Mouse (Mus musculus) CH12.LX (cell line): Measurements from ENCODE around the gene Svep1. TPM values are rescaled to one million over a fixed set of nuclear protein-coding genes. Genes with fewer than 3 reads are reported as not detected.

Experiments used
- DNase-seq: peaks from one replicate; pipeline ENCODE4 v3.0.0-alpha.2; 2013; ENCODE audit errors: extremely low read depth
- H3K27ac ChIP-seq: 2 replicates; pipeline ENCODE4 v1.5.1; 2012; ENCODE audit warnings: low read depth, mild to moderate bottlenecking, control low read depth, moderate library complexity; ENCODE audit not compliant: insufficient read depth
- H3K27me3 ChIP-seq: replicated peaks from 2 replicates; pipeline ENCODE3; 2012; ENCODE audit warnings: inconsistent platforms
- H3K36me3 ChIP-seq, 2 experiments: replicated peaks in 1 of 2; 2 replicates each; pipeline versions ENCODE3 to v1.6.1; 2012; ENCODE audit warnings: inconsistent platforms in 1 of 2, low read length in 1 of 2, mild to moderate bottlenecking in 1 of 2, mixed read lengths in 1 of 2, moderate library complexity in 1 of 2; ENCODE audit not compliant: control insufficient read depth in 1 of 2, insufficient read depth in 1 of 2
- H3K4me1 ChIP-seq, 2 experiments: 2 replicates each; pipeline ENCODE4 v1.6.1; 2012; ENCODE audit warnings: inconsistent platforms in 1 of 2, moderate library complexity in 1 of 2; ENCODE audit not compliant: insufficient read depth in 2 of 2, control insufficient read depth in 1 of 2
- H3K4me2 ChIP-seq: 2 replicates; pipeline ENCODE4 v1.6.1; 2012; ENCODE audit warnings: low read depth, mild to moderate bottlenecking, control low read depth; ENCODE audit not compliant: poor library complexity, insufficient read depth, severe bottlenecking
- H3K4me3 ChIP-seq, 3 experiments: fragments of 150-350 bp in 1 of 3; sonication (generic) in 1 of 3; replicated peaks in 1 of 3; 2 replicates each; pipeline versions ENCODE3 to v1.5.1; 2011 to 2012; ENCODE audit warnings: low read depth in 2 of 3, low read length in 2 of 3, mild to moderate bottlenecking in 2 of 3, moderate library complexity in 2 of 3, control low read depth in 1 of 3, improper control_type of control experiment in 1 of 3, inconsistent platforms in 1 of 3, mixed read lengths in 1 of 3; ENCODE audit not compliant: poor library complexity in 1 of 3
- H3K79me2 ChIP-seq: replicated peaks from 2 replicates; pipeline ENCODE4 v1.6.1; 2012; ENCODE audit warnings: mild to moderate bottlenecking, moderate library complexity; ENCODE audit not compliant: control insufficient read depth, poor library complexity, insufficient read depth, severe bottlenecking; ENCODE audit errors: extremely low read depth
- H3K9ac ChIP-seq: 2 replicates; pipeline ENCODE4 v1.6.1; 2012; ENCODE audit warnings: low read depth, mild to moderate bottlenecking, control low read depth, moderate library complexity; ENCODE audit not compliant: insufficient read depth
- H3K9me3 ChIP-seq: replicated peaks from 2 replicates; pipeline ENCODE3; 2012; ENCODE audit warnings: low read length, inconsistent platforms, mixed read lengths
- BHLHE40 ChIP-seq: IDR thresholded peaks from 2 replicates; pipeline ENCODE4 v1.6.1; 2011; ENCODE audit warnings: mild to moderate bottlenecking, low read depth, low read length, improper control_type of control experiment
- CHD1 ChIP-seq: IDR thresholded peaks from 2 replicates; pipeline ENCODE4 v1.6.1; 2012; ENCODE audit warnings: low read depth, low read length, improper control_type of control experiment, inconsistent platforms
- CHD2 ChIP-seq: IDR thresholded peaks from 2 replicates; pipeline ENCODE4 v1.6.1; 2011; ENCODE audit warnings: low read length, improper control_type of control experiment
- CTCF ChIP-seq, 2 experiments: IDR thresholded peaks in 1 of 2; conservative IDR thresholded peaks in 1 of 2; 2 replicates each; pipeline ENCODE4 v1.5.1; 2011 to 2012; ENCODE audit warnings: low read depth in 2 of 2, low read length in 2 of 2, improper control_type of control experiment in 1 of 2, inconsistent platforms in 1 of 2, mild to moderate bottlenecking in 1 of 2, moderate library complexity in 1 of 2
- E2F4 ChIP-seq: IDR thresholded peaks from 2 replicates; pipeline ENCODE4 v1.6.1; 2011; ENCODE audit warnings: low read depth, low read length, improper control_type of control experiment; ENCODE audit not compliant: insufficient replicate concordance
- ELF1 ChIP-seq: IDR thresholded peaks from 2 replicates; pipeline ENCODE4 v1.6.1; 2014; ENCODE audit warnings: low read depth, mild to moderate bottlenecking, inconsistent platforms, low read length, improper control_type of control experiment
- EP300 ChIP-seq: IDR thresholded peaks from 2 replicates; pipeline ENCODE4 v1.6.1; 2011; ENCODE audit warnings: low read length, improper control_type of control experiment
- ETS1 ChIP-seq: conservative IDR thresholded peaks from 2 replicates; pipeline ENCODE4 v1.6.1; 2012; ENCODE audit warnings: low read depth, mild to moderate bottlenecking, inconsistent platforms, low read length, improper control_type of control experiment, moderate library complexity
- GABPA ChIP-seq: IDR thresholded peaks from 2 replicates; pipeline ENCODE4 v1.6.1; 2012; ENCODE audit warnings: low read depth, low read length, improper control_type of control experiment, inconsistent platforms; ENCODE audit not compliant: insufficient replicate concordance
- HCFC1 ChIP-seq: IDR thresholded peaks from 2 replicates; pipeline ENCODE4 v1.6.1; 2012; ENCODE audit warnings: low read depth, mild to moderate bottlenecking, inconsistent platforms, low read length, improper control_type of control experiment
- JUN ChIP-seq: IDR thresholded peaks from 2 replicates; pipeline ENCODE4 v1.6.1; 2011; ENCODE audit warnings: low read depth, mild to moderate bottlenecking, low read length, improper control_type of control experiment, moderate library complexity; ENCODE audit not compliant: insufficient read depth
- KAT2A ChIP-seq: IDR thresholded peaks from 2 replicates; pipeline ENCODE4 v1.6.1; 2012; ENCODE audit warnings: low read length, improper control_type of control experiment, inconsistent platforms; ENCODE audit not compliant: insufficient replicate concordance
- MAX ChIP-seq: IDR thresholded peaks from 2 replicates; pipeline ENCODE4 v1.6.1; 2011; ENCODE audit warnings: low read length, improper control_type of control experiment
- MAZ ChIP-seq: IDR thresholded peaks from 2 replicates; pipeline ENCODE4 v1.6.1; 2012; ENCODE audit warnings: low read depth, mild to moderate bottlenecking, inconsistent platforms, low read length, improper control_type of control experiment, moderate library complexity
- MEF2A ChIP-seq: IDR thresholded peaks from 2 replicates; pipeline ENCODE4 v1.6.1; 2014; ENCODE audit warnings: low read depth, mild to moderate bottlenecking, inconsistent platforms, low read length, improper control_type of control experiment, borderline replicate concordance
- MXI1 ChIP-seq: IDR thresholded peaks from 2 replicates; pipeline ENCODE4 v1.6.1; 2011; ENCODE audit warnings: mild to moderate bottlenecking, low read depth, low read length, improper control_type of control experiment
- MYC ChIP-seq: IDR thresholded peaks from 2 replicates; pipeline ENCODE4 v1.6.1; 2011; ENCODE audit warnings: low read depth, mild to moderate bottlenecking, improper control_type of control experiment, low read length
- NELFE ChIP-seq: IDR thresholded peaks from 2 replicates; pipeline ENCODE4 v1.6.1; 2011; ENCODE audit warnings: low read depth, low read length, improper control_type of control experiment
- NRF1 ChIP-seq: IDR thresholded peaks from 2 replicates; pipeline ENCODE4 v1.6.1; 2014; ENCODE audit warnings: low read depth, mild to moderate bottlenecking, inconsistent platforms, low read length, improper control_type of control experiment, moderate library complexity
- POLR2AphosphoS2 ChIP-seq: IDR thresholded peaks from 2 replicates; pipeline ENCODE4 v1.6.1; 2011; ENCODE audit warnings: low read depth, low read length, improper control_type of control experiment
- RAD21 ChIP-seq: IDR thresholded peaks from 2 replicates; pipeline ENCODE4 v1.6.1; 2011; ENCODE audit warnings: low read depth, mild to moderate bottlenecking, low read length, improper control_type of control experiment, moderate library complexity
- RCOR1 ChIP-seq: conservative IDR thresholded peaks from 2 replicates; pipeline ENCODE4 v1.6.1; 2012; ENCODE audit warnings: low read depth, mild to moderate bottlenecking, inconsistent platforms, low read length, improper control_type of control experiment
- SIN3A ChIP-seq: IDR thresholded peaks from 2 replicates; pipeline ENCODE4 v1.6.1; 2012; ENCODE audit warnings: low read length, improper control_type of control experiment, inconsistent platforms
- SMC3 ChIP-seq: IDR thresholded peaks from 2 replicates; pipeline ENCODE4 v1.6.1; 2011; ENCODE audit warnings: low read depth, low read length, improper control_type of control experiment
- TBP ChIP-seq: conservative IDR thresholded peaks from 2 replicates; pipeline ENCODE4 v1.6.1; 2011; ENCODE audit warnings: low read depth, low read length, improper control_type of control experiment
- TCF12 ChIP-seq: IDR thresholded peaks from 2 replicates; pipeline ENCODE4 v1.6.1; 2014; ENCODE audit warnings: low read depth, mild to moderate bottlenecking, inconsistent platforms, low read length, improper control_type of control experiment
- UBTF ChIP-seq: IDR thresholded peaks from 2 replicates; pipeline ENCODE4 v1.6.1; 2012; ENCODE audit warnings: low read depth, mild to moderate bottlenecking, inconsistent platforms, low read length, improper control_type of control experiment, moderate library complexity
- USF1 ChIP-seq: IDR thresholded peaks from 2 replicates; pipeline ENCODE4 v1.6.1; 2014; ENCODE audit warnings: low read depth, mild to moderate bottlenecking, inconsistent platforms, low read length, improper control_type of control experiment
- ZC3H11A ChIP-seq: IDR thresholded peaks from 2 replicates; pipeline ENCODE4 v1.6.1; 2012; ENCODE audit warnings: low read depth, mild to moderate bottlenecking, inconsistent platforms, low read length, improper control_type of control experiment
- dilution Hi-C: fragments of 300-500 bp; cut with MboI; formaldehyde crosslinking; loops from 2 replicates; pipeline ENCODE4 v1.14.3; 2020; ENCODE audit warnings: low sequenced_read_pairs; ENCODE audit not compliant: extremely low pct_unique_long_range_greater_than_20kb, extremely low pct_ligation_motif_present
- in situ Hi-C: fragments of 300-500 bp; cut with MboI; formaldehyde crosslinking; loops from 3 replicates; pipeline ENCODE4 v1.14.3; 2019; ENCODE audit warnings: low sequenced_read_pairs, low pct_ligation_motif_present, low pct_unique_long_range_greater_than_20kb, mixed read lengths
- polyA plus RNA-seq: library from polyadenylated mRNA; unstranded; fragments of >175 nt; gene quantifications from 2 replicates; pipeline ENCODE4 v1.2.1, GENCODE M21; 2012; ENCODE audit warnings: low read depth; ENCODE audit not compliant: insufficient read length
- total RNA-seq, 2 experiments: library from RNA; depleted of rRNA; stranded (reverse); fragments of 300-350 nt in 1 of 2; fragments of >200 nt in 1 of 2; gene quantifications; 2 replicates each; pipeline ENCODE4 v1.2.3; 2012 to 2014

Gene Svep1
- not detected in 2 replicates for total RNA-seq (2012; rRNA removed)
- not detected in 2 replicates for total RNA-seq (2014; rRNA removed)
- not detected in 2 replicates for polyA plus RNA-seq

DNA sequence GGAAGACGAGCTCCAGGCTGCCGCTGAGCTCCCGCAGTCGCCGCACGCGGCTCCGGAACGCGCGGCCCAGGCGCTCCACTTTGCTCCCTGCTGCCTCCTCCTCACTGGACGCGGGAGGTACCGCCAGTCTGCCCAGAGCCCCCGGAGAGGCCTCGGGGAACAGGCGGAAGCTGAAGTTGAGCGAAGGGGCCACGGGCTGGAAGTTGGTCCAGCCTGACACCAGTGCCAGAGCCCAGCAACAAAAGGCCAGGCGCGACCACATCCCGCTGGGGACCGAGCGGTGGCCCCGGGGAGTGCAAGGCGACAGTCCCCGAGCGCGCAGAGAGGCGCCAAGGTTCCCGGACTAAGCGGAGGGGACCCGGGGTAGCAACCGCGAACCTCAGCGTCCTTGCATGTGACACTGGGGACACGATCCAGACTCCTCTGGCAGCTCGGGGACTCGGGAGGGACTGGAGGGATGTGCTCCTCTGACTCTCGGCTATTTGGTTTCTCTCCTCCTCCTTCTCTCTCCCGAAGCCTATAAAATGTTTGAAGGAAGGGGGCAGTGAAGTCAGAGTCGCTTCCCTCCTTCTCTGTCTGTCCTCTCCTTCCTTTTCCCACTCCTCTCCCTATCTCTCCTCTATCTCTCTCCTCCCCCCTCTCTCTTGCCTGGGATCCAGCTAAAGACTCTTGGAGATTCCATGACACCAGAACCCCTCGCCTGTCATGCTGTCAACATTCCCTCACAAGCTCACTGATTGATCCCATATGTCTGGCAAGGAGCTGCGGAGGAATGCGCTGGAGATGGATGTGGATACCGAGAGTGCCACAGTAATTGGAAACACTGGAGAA is at the start of gene Svep1:
Gene Svep1, minus strand, starts transcription at position 745 of the 831 bp plus-strand sequence.
- Histone ChIP-seq H3K4me1 (no peaks in the 10 kb centered on the region), H3K36me3 (no peaks in the 10 kb centered on the region), H3K79me2 (no peaks in the 10 kb centered on the region), H3K4me2 (no peak within 1 kb of the TSS), H3K9me3 (no peaks in the 10 kb centered on the region), H3K27me3 (no peaks in the 10 kb centered on the region), H3K27ac (no peak within 1 kb of the TSS), H3K9ac (no peak within 1 kb of the TSS), H3K4me3 (no peak within 1 kb of the TSS)
- DNase-seq, result no peak
- dilution Hi-C loops, result no loop called here
- TF ChIP-seq HCFC1 (no peak), USF1 (no peak), SIN3A (no peak), MEF2A (no peak), ETS1 (no peak), MYC (no peak), GABPA (no peak)
- in situ Hi-C loops, result no loop called here

DNA sequence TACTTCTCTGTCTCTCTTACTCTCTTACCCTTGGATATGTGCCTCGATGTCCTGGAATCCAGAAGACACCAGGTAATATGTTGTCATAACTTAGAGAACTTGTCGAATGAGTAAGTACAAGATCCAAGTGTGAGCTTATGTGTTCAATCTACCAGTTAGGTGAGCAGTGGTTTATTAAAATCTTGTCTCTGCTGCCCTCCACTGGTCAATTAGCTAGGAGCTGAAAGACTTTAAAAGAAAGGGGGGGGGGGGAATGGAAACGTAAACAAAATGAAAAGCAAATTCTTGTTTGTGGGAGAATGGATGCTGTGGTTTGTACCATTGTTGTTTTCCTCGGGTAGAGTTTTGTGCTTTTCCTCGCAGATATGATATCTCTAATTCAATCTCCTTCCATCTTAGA is 46.8 kb upstream of the Svep1 start:
- H3K9ac ChIP-seq, result no peak overlapping the region
- dilution Hi-C loops (no loop called here), in situ Hi-C loops (no loop called here)
- no peaks in the 10 kb centered on the region for H3K9me3 ChIP-seq
- H3K4me1 ChIP-seq, result no peaks in the 10 kb centered on the region
- DNase-seq, result peak; percentile 67
- H3K27me3 ChIP-seq, result no peaks in the 10 kb centered on the region
- no peaks in the 10 kb centered on the region for H3K36me3 ChIP-seq
- H3K79me2 ChIP-seq, result no peaks in the 10 kb centered on the region
- no peak overlapping the region for H3K4me3 ChIP-seq
- H3K27ac ChIP-seq, result no peak overlapping the region
- no peak overlapping the region; the same call in 1 of the 2 replicates for H3K4me2 ChIP-seq
- TF ChIP-seq TCF12, result no peak
- TF ChIP-seq ZC3H11A, result no peak
- TF ChIP-seq CTCF (conservative IDR thresholded peaks at IDR 0.05 in 1 of 2, IDR thresholded peaks at IDR 0.05 in 1 of 2; ENCODE audit: low read depth in 2 of 2, low read length in 2 of 2), result peak; percentile 17 to 74; a peak in 2 of 4 replicates
- TF ChIP-seq NRF1, result no peak
- no peak for TF ChIP-seq HCFC1
- no peak for TF ChIP-seq MXI1
- no peak for TF ChIP-seq MEF2A
- no peak for TF ChIP-seq ETS1
- TF ChIP-seq UBTF, result no peak
- TF ChIP-seq BHLHE40, result no peak
- peak; percentile 70 for TF ChIP-seq RAD21
- no peak for TF ChIP-seq EP300
- no peak for TF ChIP-seq ELF1
- no peak for TF ChIP-seq CHD1
- TF ChIP-seq E2F4, result no peak
- TF ChIP-seq SIN3A, result no peak
- TF ChIP-seq TBP, result no peak
- TF ChIP-seq MAX, result no peak
- TF ChIP-seq NELFE, result no peak
- TF ChIP-seq MAZ, result peak; percentile 69; the same call in 1 of the 2 replicates
- no peak for TF ChIP-seq USF1
- TF ChIP-seq POLR2AphosphoS2, result no peak
- peak; percentile 50 for TF ChIP-seq SMC3
- TF ChIP-seq JUN, result no peak
- TF ChIP-seq RCOR1, result no peak
- TF ChIP-seq KAT2A, result no peak
- no peak for TF ChIP-seq MYC
- TF ChIP-seq CHD2, result no peak
- no peak for TF ChIP-seq GABPA
